Mouse (Mus musculus): ENCODE results near the gene Olfr1046. TPM values are rescaled to one million over a fixed set of nuclear protein-coding genes. Genes with fewer than 3 reads are reported as not detected.
"Not testable (repeated sequence)": the region's sequence is repeated elsewhere in the genome, so short reads cannot be mapped to it uniquely, and the experiment has no call there.

Gene Olfr1046
- not detected in 2 replicates for total RNA-seq (2014; rRNA removed)
- not detected in 2 replicates for polyA plus RNA-seq (2015; fragmentation: Nextera tagmentation; extraction: Ambion mirVana)

- no peaks in the 10 kb centered on the region for H3K9me3 ChIP-seq (ENCODE audit: low read length)
- H3K27ac ChIP-seq (ENCODE audit: low read depth, low read length), result no peak within 1 kb of the TSS
- WGBS, result 73% methylated on average over 2 of the region's 2 CpGs
- H3K27me3 ChIP-seq (ENCODE audit: insufficient read depth, low read length), result no peaks in the 10 kb centered on the region
- H3K4me3 ChIP-seq (ENCODE audit: low read depth, low read length), result no peak within 1 kb of the TSS
- ATAC-seq (no peak), DNase-seq (no peak)
- no peaks in the 10 kb centered on the region for H3K36me3 ChIP-seq (ENCODE audit: insufficient read depth)
- no peak within 1 kb of the TSS for H3K9ac ChIP-seq
- no peak for TF ChIP-seq CTCF (IDR thresholded peaks at IDR 0.05; ENCODE audit: low read depth)
- no peaks in the 10 kb centered on the region for H3K4me1 ChIP-seq (ENCODE audit: insufficient read depth)
- H3K4me2 ChIP-seq (ENCODE audit: low read depth), result no peak within 1 kb of the TSS
Measured at GRCm38 (mm10) chr2:86219214-86219613, at the start of gene Olfr1046. Gene Olfr1046, minus strand, starts transcription at chr2:86219314.

- not testable (repeated sequence) for H3K4me1 ChIP-seq (ENCODE audit: insufficient read depth); H3K9ac ChIP-seq; H3K4me2 ChIP-seq (ENCODE audit: low read depth); H3K27me3 ChIP-seq (ENCODE audit: insufficient read depth, low read length); H3K4me3 ChIP-seq (ENCODE audit: low read depth, low read length); DNase-seq; H3K36me3 ChIP-seq (ENCODE audit: insufficient read depth); H3K27ac ChIP-seq (ENCODE audit: low read depth, low read length); H3K9me3 ChIP-seq (ENCODE audit: low read length); ATAC-seq
Measured at GRCm38 (mm10) chr2:86258228-86258627, 39.1 kb upstream of the Olfr1046 start, which contains the start of gene Olfr1049. Gene Olfr1049, minus strand, starts transcription at chr2:86258328.

GRCm38 (mm10) chr2:86240189-86240588 lies 21.1 kb upstream of the Olfr1046 start, which contains the start of gene Olfr1048:
Gene Olfr1048, minus strand, starts transcription at chr2:86240289.
- no peak for ATAC-seq
- TF ChIP-seq CTCF (IDR thresholded peaks at IDR 0.05; ENCODE audit: low read depth), result no peak
- DNase-seq, result no peak
- Histone ChIP-seq H3K9ac (no peak within 1 kb of the TSS), H3K36me3 (ENCODE audit: insufficient read depth) (no peaks in the 10 kb centered on the region), H3K4me2 (ENCODE audit: low read depth) (no peak within 1 kb of the TSS), H3K4me3 (ENCODE audit: low read depth, low read length) (no peak within 1 kb of the TSS), H3K27ac (ENCODE audit: low read depth, low read length) (no peak within 1 kb of the TSS), H3K9me3 (ENCODE audit: low read length) (no peaks in the 10 kb centered on the region), H3K27me3 (ENCODE audit: insufficient read depth, low read length) (no peaks in the 10 kb centered on the region), H3K4me1 (ENCODE audit: insufficient read depth) (no peaks in the 10 kb centered on the region)

- no peaks in the 10 kb centered on the region for H3K27me3 ChIP-seq (ENCODE audit: insufficient read depth, low read length)
- no peak within 1 kb of the TSS for H3K27ac ChIP-seq (ENCODE audit: low read depth, low read length)
- no peaks in the 10 kb centered on the region for H3K9me3 ChIP-seq (ENCODE audit: low read length)
- no peak within 1 kb of the TSS for H3K4me2 ChIP-seq (ENCODE audit: low read depth)
- no peak within 1 kb of the TSS for H3K9ac ChIP-seq
- no peak within 1 kb of the TSS for H3K4me3 ChIP-seq (ENCODE audit: low read depth, low read length)
- ATAC-seq (no peak), DNase-seq (no peak)
- H3K4me1 ChIP-seq (ENCODE audit: insufficient read depth), result no peaks in the 10 kb centered on the region
- 93% methylated on average over 1 of the region's 1 CpGs for WGBS
- TF ChIP-seq CTCF (IDR thresholded peaks at IDR 0.05; ENCODE audit: low read depth), result no peak
- no peaks in the 10 kb centered on the region for H3K36me3 ChIP-seq (ENCODE audit: insufficient read depth)
Measured at GRCm38 (mm10) chr2:86231301-86231700, 12.2 kb upstream of the Olfr1046 start, which contains the start of gene Olfr1047. Gene Olfr1047, minus strand, starts transcription at chr2:86231401.

GRCm38 (mm10) chr2:86202909-86203308 lies 16.2 kb downstream of the Olfr1046 start, which contains the start of gene Olfr1045:
Gene Olfr1045, minus strand, starts transcription at chr2:86203009.
- H3K4me2 ChIP-seq (ENCODE audit: low read depth), result no peak within 1 kb of the TSS
- no peak within 1 kb of the TSS for H3K27ac ChIP-seq (ENCODE audit: low read depth, low read length)
- DNase-seq (no peak), ATAC-seq (no peak)
- H3K4me1 ChIP-seq (ENCODE audit: insufficient read depth), result no peaks in the 10 kb centered on the region
- no peak within 1 kb of the TSS for H3K9ac ChIP-seq
- no peaks in the 10 kb centered on the region for H3K27me3 ChIP-seq (ENCODE audit: insufficient read depth, low read length)
- H3K9me3 ChIP-seq (ENCODE audit: low read length), result no peaks in the 10 kb centered on the region
- H3K4me3 ChIP-seq (ENCODE audit: low read depth, low read length), result no peak within 1 kb of the TSS
- no peaks in the 10 kb centered on the region for H3K36me3 ChIP-seq (ENCODE audit: insufficient read depth)
- no peak for TF ChIP-seq CTCF (IDR thresholded peaks at IDR 0.05; ENCODE audit: low read depth)

- Histone ChIP-seq H3K9me3 (ENCODE audit: low read length) (no peaks in the 10 kb centered on the region), H3K9ac (no peak overlapping the region), H3K4me3 (ENCODE audit: low read depth, low read length) (no peak overlapping the region), H3K36me3 (ENCODE audit: insufficient read depth) (no peaks in the 10 kb centered on the region), H3K27me3 (ENCODE audit: insufficient read depth, low read length) (no peaks in the 10 kb centered on the region), H3K27ac (ENCODE audit: low read depth, low read length) (no peak overlapping the region), H3K4me2 (ENCODE audit: low read depth) (no peak overlapping the region), H3K4me1 (ENCODE audit: insufficient read depth) (no peaks in the 10 kb centered on the region)
- ATAC-seq, result no peak
- no peak for DNase-seq
- no peak for TF ChIP-seq CTCF (IDR thresholded peaks at IDR 0.05; ENCODE audit: low read depth)
- WGBS, result 64% methylated on average over 1 of the region's 1 CpGs
Measured at GRCm38 (mm10) chr2:86195863-86196262, 23.3 kb downstream of the Olfr1046 start.

- H3K27ac ChIP-seq (ENCODE audit: low read depth, low read length), result no peak within 1 kb of the TSS
- H3K9ac ChIP-seq, result no peak within 1 kb of the TSS
- no peaks in the 10 kb centered on the region for H3K27me3 ChIP-seq (ENCODE audit: insufficient read depth, low read length)
- no peaks in the 10 kb centered on the region for H3K4me1 ChIP-seq (ENCODE audit: insufficient read depth)
- H3K4me2 ChIP-seq (ENCODE audit: low read depth), result no peak within 1 kb of the TSS
- no peak for DNase-seq
- TF ChIP-seq CTCF (IDR thresholded peaks at IDR 0.05; ENCODE audit: low read depth), result no peak
- H3K9me3 ChIP-seq (ENCODE audit: low read length), result no peaks in the 10 kb centered on the region
- no peak within 1 kb of the TSS for H3K4me3 ChIP-seq (ENCODE audit: low read depth, low read length)
- ATAC-seq, result no peak
- no peaks in the 10 kb centered on the region for H3K36me3 ChIP-seq (ENCODE audit: insufficient read depth)
Measured at GRCm38 (mm10) chr2:86185583-86185982, 33.5 kb downstream of the Olfr1046 start, which contains the start of gene Olfr52. Gene Olfr52, minus strand, starts transcription at chr2:86185683.
